Mouse (Mus musculus) midbrain, embryonic 10.5 days (tissue): ENCODE results near the gene Gm14412. TPM values are rescaled to one million over a fixed set of nuclear protein-coding genes. Genes with fewer than 3 reads are reported as not detected.

ENCODE experiments used
- polyA plus RNA-seq: library from polyadenylated mRNA; unstranded; fragments of >200 nt; fragmentation: Nextera tagmentation; extraction: Ambion mirVana; gene quantifications from 2 replicates; pipeline ENCODE4 v1.2.1, GENCODE M21; 2016

The Gm14412 gene
- polyA plus RNA-seq, 1 experiment from 2014 or later: 0.10 TPM

Other genes starting within 250 kb of the Gm14412 start
- 0.16 TPM in 1 of 2 replicates, not detected in the other for gene Gm14401, start 250.0 kb downstream of the Gm14412 start, polyA plus RNA-seq
- gene Gm14410, start 117.9 kb downstream of the Gm14412 start, polyA plus RNA-seq: 30.3 and 30.9 TPM in 2 replicates
- not detected in 2 replicates for gene Gm14409, start 57.3 kb downstream of the Gm14412 start, polyA plus RNA-seq
- gene Gm14418, start 74.0 kb upstream of the Gm14412 start, polyA plus RNA-seq: 7.2 and 8.4 TPM in 2 replicates
- gene Zfp970, start 140.4 kb upstream of the Gm14412 start, polyA plus RNA-seq: 10.1 and 10.8 TPM in 2 replicates
- 5.1 and 5.4 TPM in 2 replicates for gene Gm14403, start 173.9 kb upstream of the Gm14412 start, polyA plus RNA-seq